Mouse (Mus musculus): ENCODE results near the gene Wdr73.

Gene Wdr73

DNA sequence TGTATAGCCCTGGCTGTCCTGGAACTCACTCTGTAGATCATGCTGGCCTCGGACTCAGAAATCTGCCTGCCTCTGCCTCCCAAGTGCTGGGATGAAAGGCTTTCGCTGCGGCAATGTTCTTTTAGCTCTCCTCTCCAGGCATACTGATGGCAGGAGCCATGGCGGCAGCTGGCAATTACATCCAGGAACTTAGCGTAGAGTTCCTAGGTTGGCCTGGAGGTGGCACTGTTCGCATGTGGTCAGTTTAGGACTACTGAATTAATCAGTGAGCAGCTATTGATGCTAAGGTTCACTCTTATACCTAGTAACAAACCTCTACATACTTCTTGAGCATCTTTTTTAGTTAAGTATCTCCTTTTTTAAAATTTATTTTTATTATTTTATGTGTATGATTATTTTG lies 43.9 kb downstream of the Wdr73 start:
- DNase-seq (ENCODE audit: inconsistent age in 2 of 2, low spot score in 1 of 2), result peak; percentile 76 to 92

DNA sequence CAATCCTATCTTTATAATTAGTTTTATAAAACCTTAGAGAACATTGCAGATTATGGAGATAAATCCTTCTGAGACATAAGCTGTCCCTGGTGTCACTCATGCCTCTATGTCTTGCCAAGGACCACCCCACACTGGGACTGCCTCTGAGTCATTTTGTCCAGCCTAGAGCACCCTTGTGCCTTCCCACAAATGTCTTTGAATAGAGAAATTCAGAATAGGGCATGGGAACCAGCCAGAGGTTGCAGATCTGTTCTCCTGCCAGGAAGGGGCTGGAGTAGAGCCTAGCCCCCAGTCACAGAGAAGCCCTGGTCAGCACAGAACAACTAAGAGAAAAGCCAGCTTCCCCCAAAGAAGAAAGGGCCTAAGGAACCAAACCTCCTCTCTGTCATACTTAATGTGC lies 45.8 kb downstream of the Wdr73 start:
- no peak for DNase-seq (ENCODE audit: inconsistent age in 2 of 2, low spot score in 1 of 2)

DNA sequence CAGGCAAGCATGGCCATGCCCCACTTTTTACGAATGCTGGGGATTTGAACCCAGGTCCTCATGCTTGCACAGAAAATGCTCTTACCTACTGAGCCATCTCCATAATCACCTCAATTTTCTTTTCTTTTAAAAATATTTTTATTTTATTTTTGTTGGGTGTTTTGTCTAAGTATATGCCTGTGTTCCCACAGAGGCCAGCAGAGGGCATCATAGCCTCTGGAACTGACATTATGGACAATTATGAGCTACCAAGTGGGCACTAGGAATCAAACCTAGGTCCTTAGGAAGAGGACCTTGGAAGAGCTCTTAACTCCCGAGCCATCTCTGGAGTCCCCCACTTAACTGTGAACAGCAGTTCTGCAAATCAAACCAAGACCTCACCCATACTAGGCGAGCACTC lies 47.9 kb downstream of the Wdr73 start:
- DNase-seq (ENCODE audit: inconsistent age in 2 of 2, low spot score in 1 of 2), result no peak

DNA sequence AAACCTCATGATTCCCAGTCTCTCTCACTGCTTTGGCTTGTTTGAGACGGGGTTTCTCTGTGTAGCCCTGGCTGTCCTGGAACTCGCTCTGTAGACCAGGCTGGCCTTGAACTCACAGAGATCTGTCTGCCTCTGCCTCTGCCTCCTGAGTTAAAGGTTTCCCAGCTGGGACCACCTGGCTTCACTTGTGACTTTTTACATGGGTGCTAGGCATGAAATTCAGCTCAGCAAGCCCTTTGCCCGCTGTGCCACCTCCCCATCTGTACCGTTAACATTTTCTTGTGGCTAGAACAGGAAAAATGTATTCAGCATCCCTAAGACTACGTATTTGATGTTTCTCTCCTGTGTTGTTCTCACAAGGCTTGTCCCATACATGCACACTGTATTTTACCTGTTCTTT lies 50.5 kb downstream of the Wdr73 start:
- no peak for DNase-seq (ENCODE audit: inconsistent age in 2 of 2, low spot score in 1 of 2)

DNA sequence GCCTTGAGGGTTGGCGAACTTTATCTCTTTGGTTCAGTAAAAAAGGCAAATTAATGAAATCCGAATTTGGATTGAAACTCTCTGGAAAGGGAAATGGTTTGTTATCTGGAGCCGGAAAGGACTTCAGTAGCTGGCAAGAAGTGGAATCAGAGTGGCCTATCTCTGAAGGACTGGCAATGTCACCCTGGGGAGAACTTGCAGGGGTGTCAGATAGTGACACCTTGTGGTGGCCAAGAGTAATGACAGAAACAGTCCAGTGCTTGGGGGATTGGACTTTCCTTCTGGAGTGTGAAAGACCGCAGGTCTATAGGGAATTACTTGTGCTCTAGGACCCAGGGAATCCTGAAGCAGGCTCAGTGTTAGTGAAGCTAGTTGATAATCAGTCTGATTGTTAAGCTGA lies 51.4 kb downstream of the Wdr73 start:
- peak; percentile 55 to 83 for DNase-seq (ENCODE audit: inconsistent age in 2 of 2, low spot score in 1 of 2)

DNA sequence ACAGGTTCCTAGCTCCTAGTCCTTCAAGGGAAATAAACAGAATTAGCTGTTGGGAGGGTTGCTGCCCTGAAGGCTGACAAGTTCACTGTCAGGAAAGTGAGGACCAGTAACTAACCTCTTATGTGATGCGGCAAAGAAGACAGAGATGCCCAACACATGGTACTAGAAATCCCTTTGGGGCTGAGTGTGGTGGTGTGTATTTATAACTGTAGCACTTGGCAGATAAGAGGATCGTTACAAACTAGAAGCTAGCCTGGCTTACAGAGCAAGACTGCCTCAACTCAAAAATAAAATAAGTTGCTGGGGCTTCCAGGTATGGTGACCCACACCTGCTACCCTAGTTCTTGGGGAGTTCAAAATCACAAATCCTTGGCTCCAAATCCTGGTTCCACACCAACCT lies 51.8 kb downstream of the Wdr73 start:
- DNase-seq (ENCODE audit: inconsistent age in 2 of 2, low spot score in 1 of 2), result no peak

DNA sequence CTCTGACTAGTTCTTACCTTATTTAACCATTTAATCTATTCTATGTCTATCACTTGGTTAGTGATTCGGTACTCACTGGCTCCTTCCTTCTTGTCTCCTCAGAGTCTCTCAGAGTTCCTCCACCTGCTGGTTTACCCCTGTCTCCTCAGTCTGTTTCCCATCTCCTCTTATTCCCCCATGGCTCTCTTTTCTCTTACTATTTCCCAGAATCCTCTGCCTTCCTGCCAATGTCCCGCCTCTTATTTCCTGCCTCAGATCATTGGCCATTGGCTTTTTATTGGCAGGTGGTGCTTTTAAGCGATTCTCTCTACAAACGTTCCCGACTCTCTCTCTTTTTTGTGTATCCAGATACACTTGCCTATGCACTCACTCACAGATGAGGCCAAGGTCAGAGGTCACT lies 54.4 kb downstream of the Wdr73 start:
- DNase-seq (ENCODE audit: inconsistent age in 2 of 2, low spot score in 1 of 2), result no peak

DNA sequence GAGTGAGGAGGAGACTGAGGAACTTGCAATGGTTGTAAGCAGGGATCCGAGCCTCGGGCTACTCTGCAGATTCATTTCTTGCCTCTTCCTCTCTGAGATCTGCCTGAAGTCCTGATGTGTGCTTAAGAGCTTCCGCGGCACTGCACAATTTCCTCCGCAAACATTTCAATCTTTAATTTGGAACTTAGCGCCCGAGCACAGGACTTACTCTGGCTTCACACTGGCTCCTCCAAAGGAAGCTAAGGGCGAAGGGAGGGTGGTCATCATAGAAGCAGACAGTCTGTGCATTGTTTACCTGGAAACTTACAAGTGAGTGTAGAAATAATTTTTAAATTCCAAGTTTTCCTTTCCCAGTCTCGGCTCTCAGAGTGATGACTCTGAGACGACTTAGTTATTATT lies 54.8 kb downstream of the Wdr73 start:
- DNase-seq (ENCODE audit: inconsistent age in 2 of 2, low spot score in 1 of 2), result no peak

DNA sequence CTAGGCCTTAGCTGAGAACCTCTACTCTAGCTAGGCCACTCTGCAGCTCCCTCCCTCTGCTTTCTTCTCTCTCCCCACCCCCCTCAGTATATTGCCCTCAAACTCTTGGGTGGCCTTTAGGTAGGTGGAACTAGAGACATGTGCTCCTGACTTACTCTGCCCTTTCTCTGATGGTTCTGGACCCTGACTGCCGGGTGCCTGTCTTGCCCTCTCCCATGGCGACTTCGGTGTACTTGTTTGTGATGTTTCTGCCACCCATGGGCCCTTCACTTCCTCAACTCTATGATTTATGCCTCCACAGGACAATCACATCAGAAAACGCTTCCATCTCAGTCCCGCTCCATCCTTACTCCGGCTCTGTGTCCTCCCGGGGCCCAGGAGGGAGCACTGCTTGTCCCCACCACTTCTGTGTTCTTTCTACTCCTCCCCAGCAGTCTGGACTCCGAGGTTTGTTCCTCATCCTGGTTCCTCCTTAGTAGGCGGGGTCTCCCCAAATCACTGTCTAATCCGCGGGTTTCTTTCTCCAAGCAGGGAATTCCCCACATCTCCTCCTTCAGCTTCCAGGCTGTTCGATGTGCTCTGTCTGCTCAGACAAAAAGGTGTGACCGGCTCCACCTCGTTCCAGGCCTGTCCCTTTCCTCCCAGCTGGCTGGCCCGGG lies 55.3 kb downstream of the Wdr73 start:
- DNase-seq (ENCODE audit: inconsistent age in 2 of 2, low spot score in 1 of 2), result no peak

DNA sequence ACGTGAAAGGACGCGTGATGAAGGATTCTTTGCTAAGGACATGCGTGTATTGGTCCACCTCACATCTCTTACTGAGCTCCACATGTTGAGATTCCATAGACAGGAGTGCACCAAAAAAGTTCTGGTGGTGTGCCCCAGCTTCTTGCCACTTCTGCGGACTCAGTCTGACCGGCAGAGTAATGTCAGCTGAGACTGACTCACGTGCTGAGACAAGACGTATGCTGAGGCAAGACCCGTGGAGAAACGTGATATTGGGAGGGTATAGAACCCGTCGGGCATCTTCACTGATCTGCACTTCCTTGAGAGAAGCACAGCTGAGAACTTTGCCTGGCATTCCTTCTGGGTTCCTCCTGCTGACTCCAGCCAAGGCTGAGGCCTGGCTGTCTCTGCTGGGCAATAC lies 56.4 kb downstream of the Wdr73 start:
- no peak for DNase-seq (ENCODE audit: inconsistent age in 2 of 2, low spot score in 1 of 2)

DNA sequence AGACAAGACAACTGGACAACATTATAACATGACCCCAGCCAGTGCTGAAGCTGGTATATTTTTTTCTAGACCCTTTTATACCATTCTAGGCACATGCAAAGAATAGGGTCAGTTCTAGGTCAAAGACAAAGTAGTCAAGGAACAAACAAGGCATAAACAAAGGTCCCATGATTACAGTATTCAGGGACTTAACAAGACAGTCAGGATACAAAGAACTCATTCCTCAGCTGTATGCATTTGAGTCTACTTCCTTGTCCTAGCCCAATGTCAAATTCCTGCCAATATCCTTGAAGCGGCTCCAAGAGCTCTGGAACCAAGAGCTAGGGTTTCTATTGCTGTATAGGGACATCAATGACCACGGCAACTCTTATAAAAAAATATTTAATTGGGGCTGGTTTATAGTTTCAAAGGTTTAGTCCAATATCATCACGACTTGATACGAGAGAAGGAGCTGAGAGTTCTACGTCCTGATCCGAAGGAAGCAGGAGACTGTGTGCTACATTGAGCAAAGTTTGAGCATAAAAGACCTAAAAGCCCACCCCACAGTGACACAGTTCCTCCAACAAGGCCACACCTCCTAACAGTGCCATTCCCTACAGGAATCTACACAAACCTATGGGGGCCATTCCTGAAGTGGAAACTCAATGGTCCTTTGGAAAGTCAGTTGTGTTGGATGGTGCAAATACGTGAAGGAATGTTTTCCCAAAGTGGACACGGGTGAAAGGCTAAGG lies 57.0 kb downstream of the Wdr73 start:
- DNase-seq (ENCODE audit: inconsistent age in 2 of 2, low spot score in 1 of 2), result no peak

DNA sequence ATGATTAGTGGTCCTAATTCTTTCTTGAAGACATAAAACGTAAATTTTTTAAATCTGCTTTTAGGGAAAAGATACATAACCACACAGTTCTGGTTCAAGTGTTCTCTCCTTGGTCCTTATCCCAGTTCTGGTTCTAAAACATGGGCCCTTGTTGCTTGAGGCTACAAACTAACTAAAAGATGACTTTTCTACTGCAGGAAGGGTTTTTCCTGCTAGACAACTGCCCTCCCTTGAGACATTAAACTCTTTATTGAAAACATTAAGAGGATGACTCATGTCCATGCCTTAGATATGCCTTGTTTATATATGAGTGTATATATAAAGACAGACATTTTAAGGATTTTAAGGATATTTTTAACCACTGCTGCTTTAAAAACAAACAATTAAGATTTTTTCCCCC lies 57.9 kb downstream of the Wdr73 start:
- DNase-seq (ENCODE audit: inconsistent age in 2 of 2, low spot score in 1 of 2), result no peak

DNA sequence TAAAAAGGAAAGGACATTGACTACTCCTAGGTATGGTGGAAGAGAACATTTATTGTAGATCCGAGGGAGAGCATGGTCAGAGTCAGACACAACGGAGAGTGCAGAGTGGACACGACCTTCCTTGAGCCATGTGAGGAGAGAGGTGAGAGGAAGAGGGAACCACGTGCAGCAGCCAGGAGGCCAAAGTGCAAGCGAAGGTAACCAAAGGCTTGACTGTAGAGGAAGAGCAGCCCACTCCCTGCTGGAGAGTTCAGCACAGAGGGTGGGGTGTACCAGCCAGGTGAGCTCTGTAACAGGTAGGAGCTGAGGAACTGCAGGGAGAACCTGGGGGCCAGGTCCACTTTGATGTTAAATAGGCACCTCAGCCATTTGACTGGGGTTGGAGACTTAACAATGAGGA lies 58.9 kb downstream of the Wdr73 start:
- DNase-seq (ENCODE audit: inconsistent age in 2 of 2, low spot score in 1 of 2), result no peak

DNA sequence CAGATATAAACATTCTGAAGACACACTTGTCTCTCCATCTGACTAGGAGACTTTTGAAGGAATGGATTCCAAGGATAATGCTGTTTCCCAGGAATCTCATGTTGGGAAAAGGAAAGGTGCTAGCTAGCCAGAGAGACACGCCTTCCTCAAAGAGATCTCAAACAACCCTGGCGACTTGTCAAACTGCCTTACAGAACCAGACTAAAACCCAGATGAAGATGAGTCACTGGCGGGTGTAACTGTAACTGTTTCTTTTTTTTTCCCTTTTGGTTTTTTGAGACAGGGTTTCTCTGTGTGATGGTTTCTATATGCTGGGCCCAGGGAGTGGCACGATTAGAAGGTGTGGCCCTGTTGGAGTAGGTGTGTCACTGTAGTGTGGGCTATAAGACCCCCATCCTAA lies 60.1 kb downstream of the Wdr73 start:
- peak in 1 of 2 experiments; percentile 80 for DNase-seq (ENCODE audit: inconsistent age in 2 of 2, low spot score in 1 of 2)

Data from adrenal gland, adult (tissue).